Mouse (Mus musculus): ENCODE measurements around the gene Dnajc14. TPM values are rescaled to one million over a fixed set of nuclear protein-coding genes. Genes with fewer than 3 reads are reported as not detected.

Dnajc14 gene
- total and polyA plus RNA-seq, 3 experiments, result 25.3 to 33.7 (median 32.6) TPM

- peaks cover 6% of the 10 kb centered on the region for H3K9me3 ChIP-seq (replicated peaks; ENCODE audit: low read length)
- no peaks in the 10 kb centered on the region for H3K36me3 ChIP-seq (replicated peaks in 1 of 2; ENCODE audit: control insufficient read depth in 1 of 2, insufficient read depth in 1 of 2, low read length in 1 of 2)
- no peaks in the 10 kb centered on the region for H3K27me3 ChIP-seq (replicated peaks)
- DNase-seq (ENCODE audit: extremely low read depth), result peak; percentile 76
- H3K4me2 ChIP-seq (ENCODE audit: insufficient read depth, low read depth, poor library complexity, severe bottlenecking), result no peak overlapping the region
- H3K9ac ChIP-seq (ENCODE audit: insufficient read depth, low read depth), result no peak overlapping the region
- no peak overlapping the region for H3K27ac ChIP-seq (ENCODE audit: insufficient read depth, low read depth)
- dilution Hi-C loops (cut with MboI; ENCODE audit: extremely low pct_ligation_motif_present, extremely low pct_unique_long_range_greater_than_20kb, low sequenced_read_pairs), result no loop called here
- TF ChIP-seq ZC3H11A (IDR thresholded peaks at IDR 0.05; ENCODE audit: low read depth, low read length) (no peak), POLR2AphosphoS2 (IDR thresholded peaks at IDR 0.05; ENCODE audit: low read depth, low read length) (no peak), JUN (IDR thresholded peaks at IDR 0.05; ENCODE audit: insufficient read depth, low read depth, low read length) (no peak), PAX5 (IDR thresholded peaks at IDR 0.05; ENCODE audit: low read length) (no peak), JUND (conservative IDR thresholded peaks at IDR 0.05; ENCODE audit: low read depth, low read length) (0 out of 2 replicates have a peak, but pooled peaks have one; percentile 23), MYC (IDR thresholded peaks at IDR 0.05; ENCODE audit: low read depth, low read length) (no peak), MAZ (IDR thresholded peaks at IDR 0.05; ENCODE audit: low read depth, low read length) (no peak), BHLHE40 (IDR thresholded peaks at IDR 0.05; ENCODE audit: low read depth, low read length) (0 out of 2 replicates have a peak, but pooled peaks have one; percentile 36), SMC3 (IDR thresholded peaks at IDR 0.05; ENCODE audit: low read depth, low read length) (no peak), GABPA (IDR thresholded peaks at IDR 0.05; ENCODE audit: insufficient replicate concordance, low read depth, low read length) (no peak), E2F4 (IDR thresholded peaks at IDR 0.05; ENCODE audit: insufficient replicate concordance, low read depth, low read length) (no peak), ZMIZ1 (IDR thresholded peaks at IDR 0.05; ENCODE audit: low read depth, low read length) (no peak), EP300 (IDR thresholded peaks at IDR 0.05; ENCODE audit: low read length) (peak; percentile 50), KAT2A (IDR thresholded peaks at IDR 0.05; ENCODE audit: insufficient replicate concordance, low read length) (no peak), ZNF384 (IDR thresholded peaks at IDR 0.05; ENCODE audit: low read depth, low read length) (no peak), SIN3A (IDR thresholded peaks at IDR 0.05; ENCODE audit: low read length) (0 out of 2 replicates have a peak, but pooled peaks have one; percentile 45), ZKSCAN1 (IDR thresholded peaks at IDR 0.05; ENCODE audit: borderline replicate concordance, low read depth, low read length) (no peak), NELFE (IDR thresholded peaks at IDR 0.05; ENCODE audit: low read depth, low read length) (no peak), USF2 (conservative IDR thresholded peaks at IDR 0.05; ENCODE audit: low read depth, low read length) (no peak), MEF2A (IDR thresholded peaks at IDR 0.05; ENCODE audit: borderline replicate concordance, low read depth, low read length) (0 out of 2 replicates have a peak, but pooled peaks have one; percentile 20), RAD21 (IDR thresholded peaks at IDR 0.05; ENCODE audit: low read depth, low read length) (no peak), POLR2A (IDR thresholded peaks at IDR 0.05; ENCODE audit: low read depth, low read length) (no peak), NRF1 (IDR thresholded peaks at IDR 0.05; ENCODE audit: low read depth, low read length) (no peak), RCOR1 (conservative IDR thresholded peaks at IDR 0.05; ENCODE audit: low read depth, low read length) (no peak), CTCF (conservative IDR thresholded peaks at IDR 0.05 in 1 of 2, IDR thresholded peaks at IDR 0.05 in 1 of 2; ENCODE audit: low read depth in 2 of 2, low read length in 2 of 2) (no peak), ETS1 (conservative IDR thresholded peaks at IDR 0.05; ENCODE audit: low read depth, low read length) (peak; percentile 71), IRF4 (IDR thresholded peaks at IDR 0.05; ENCODE audit: low read depth, low read length) (peak; percentile 73; the same call in 1 of the 2 replicates), MAX (IDR thresholded peaks at IDR 0.05; ENCODE audit: low read length) (no peak), ELF1 (IDR thresholded peaks at IDR 0.05; ENCODE audit: low read depth, low read length) (peak; percentile 43), MAFK (IDR thresholded peaks at IDR 0.05; ENCODE audit: insufficient replicate concordance, low read length) (no peak), HCFC1 (IDR thresholded peaks at IDR 0.05; ENCODE audit: low read depth, low read length) (no peak)
- H3K79me2 ChIP-seq (replicated peaks; ENCODE audit: control insufficient read depth, extremely low read depth, insufficient read depth, poor library complexity, severe bottlenecking), result no peaks in the 10 kb centered on the region
- peaks cover 4 to 19% of the 10 kb centered on the region in 2 experiments for H3K4me1 ChIP-seq (ENCODE audit: control insufficient read depth in 1 of 2, insufficient read depth in 2 of 2)
- no peak overlapping the region for H3K4me3 ChIP-seq (replicated peaks in 1 of 3; ENCODE audit: low read depth in 2 of 3, low read length in 2 of 3, poor library complexity in 1 of 3)
- in situ Hi-C loops (cut with MboI; ENCODE audit: low pct_ligation_motif_present, low pct_unique_long_range_greater_than_20kb, low sequenced_read_pairs), result no loop called here
Observed at GRCm38 (mm10) chr10:128779011-128779795, 24.7 kb upstream of the Dnajc14 start.
